In the genomic region with DNA sequence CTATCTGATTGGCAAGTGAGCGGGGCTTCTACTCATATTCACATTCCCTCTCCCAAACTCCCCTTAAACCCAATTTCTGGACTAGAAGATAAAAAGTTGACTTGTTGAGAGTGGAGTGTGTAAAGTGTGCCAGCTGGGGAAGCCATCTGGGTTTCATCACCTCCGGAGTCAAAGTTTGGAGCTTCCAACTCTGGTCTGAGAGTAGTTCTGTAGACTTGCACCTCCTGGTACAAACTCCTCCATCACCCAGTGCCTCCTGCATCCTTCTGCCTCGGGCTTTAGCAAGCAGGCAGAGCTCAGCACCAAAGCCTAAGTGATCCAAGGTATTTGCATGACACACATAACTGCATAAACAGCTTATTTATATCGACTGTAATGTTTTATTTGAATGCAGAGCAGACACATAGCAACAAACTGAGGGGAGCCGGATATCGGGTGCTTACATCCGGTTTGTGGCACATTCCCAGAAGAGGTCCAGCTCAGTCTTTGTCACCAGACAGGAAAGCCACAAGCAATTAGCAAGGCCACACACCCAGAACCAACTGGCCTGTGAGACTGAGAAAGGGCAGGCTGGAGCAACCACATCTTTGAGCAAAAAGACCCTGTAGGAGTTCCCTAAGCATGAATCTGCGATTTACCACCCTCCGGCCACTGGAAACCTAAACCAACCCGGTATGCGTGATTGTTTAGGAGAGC, we compare ENCODE assay signal across 12 mouse cellular contexts.
DNase-seq lines count a peak whose midpoint lies in the region; ATAC-seq and TF ChIP-seq lines count a peak whose summit lies in the region.
"Had no signal": no experiment of that assay in that cellular context is flagged by ENCODE, and none has a peak within 500 bp of the region (broad histone marks: within the 10 kb centered on the region; RNA-seq: fewer than 3 reads in every experiment).

No protein-coding gene starts in this region.

- DNase-seq in forebrain, embryonic 11.5 days (ENCODE audit: low spot score): peak; percentile 54
- no peak for DNase-seq in T-cell, adult 2 months (ENCODE audit: low spot score)
- no peak for DNase-seq in layer of hippocampus, adult 2 months (ENCODE audit: low spot score in 2 of 2)
- DNase-seq in layer of hippocampus, adult 18-20 months (ENCODE audit: low spot score in 2 of 2): no peak
- DNase-seq: cerebellum, adult 2 months; lung, adult 2 months had no signal

- WGBS in forebrain, embryonic 11.5 days: 48% methylated on average over 11 of the region's 11 CpGs
- 46% methylated on average over 11 of the region's 11 CpGs for WGBS in forebrain, embryonic 13.5 days
- 42% methylated on average over 11 of the region's 11 CpGs for WGBS in intestine, embryonic 15.5 days

- no peak overlapping the region for H3K4me2 ChIP-seq in forebrain, embryonic 11.5 days (ENCODE audit: low read depth, low read length, severe bottlenecking)
- H3K4me2 ChIP-seq in forebrain, embryonic 13.5 days: no peak overlapping the region
- H3K4me2 ChIP-seq in intestine, embryonic 15.5 days (replicated peaks): no peak overlapping the region

- no peak for ATAC-seq in forebrain, embryonic 11.5 days (replicated peaks; ENCODE audit: low FRiP score)
- no peak for ATAC-seq in forebrain, embryonic 13.5 days
- ATAC-seq in megakaryocyte, adult 5-6 weeks (ENCODE audit: poor library complexity, severe bottlenecking): no peak
- peak; percentile 28; the same call in 1 of the 2 replicates for ATAC-seq in intestine, embryonic 15.5 days
- ATAC-seq: CD4-positive, CD25-positive, alpha-beta regulatory T cell, adult 4 months; forebrain, embryonic 14.5 days had no signal

- H3K4me3 ChIP-seq in forebrain, embryonic 11.5 days (ENCODE audit: low read depth, low read length): no peak overlapping the region
- no peak overlapping the region for H3K4me3 ChIP-seq in forebrain, embryonic 13.5 days
- peak overlapping the region; percentile 42 for H3K4me3 ChIP-seq in megakaryocyte, embryonic 14.5 days (replicated peaks)
- H3K4me3 ChIP-seq in intestine, embryonic 15.5 days (replicated peaks): no peak overlapping the region
- H3K4me3 ChIP-seq in layer of hippocampus, adult 2 months: no peak overlapping the region

- H3K4me1 ChIP-seq in forebrain, embryonic 11.5 days (replicated peaks; ENCODE audit: control insufficient read depth, insufficient read depth, low read length): peaks cover 7% of the 10 kb centered on the region; the same call in 1 of the 2 replicates
- H3K4me1 ChIP-seq in forebrain, embryonic 13.5 days: peaks cover 3% of the 10 kb centered on the region; the same call in 1 of the 2 replicates
- peaks cover 27% of the 10 kb centered on the region for H3K4me1 ChIP-seq in megakaryocyte, embryonic 14.5 days
- H3K4me1 ChIP-seq in intestine, embryonic 15.5 days (replicated peaks): peaks cover 9% of the 10 kb centered on the region; the same call in 1 of the 2 replicates

- no peaks in the 10 kb centered on the region for H3K27me3 ChIP-seq in forebrain, embryonic 11.5 days (ENCODE audit: control insufficient read depth, insufficient read depth, low read length)
- H3K27me3 ChIP-seq in forebrain, embryonic 13.5 days: no peaks in the 10 kb centered on the region
- peaks cover 18% of the 10 kb centered on the region for H3K27me3 ChIP-seq in megakaryocyte, embryonic 14.5 days (replicated peaks)
- no peaks in the 10 kb centered on the region for H3K27me3 ChIP-seq in intestine, embryonic 15.5 days (replicated peaks)

- no peak overlapping the region for H3K27ac ChIP-seq in forebrain, embryonic 11.5 days (ENCODE audit: low read depth, low read length)
- H3K27ac ChIP-seq in forebrain, embryonic 13.5 days: no peak overlapping the region
- H3K27ac ChIP-seq in intestine, embryonic 15.5 days: peak overlapping the region; percentile 13; the same call in 1 of the 2 replicates
- H3K27ac ChIP-seq in layer of hippocampus, adult 2 months: no peak overlapping the region

- H3K9ac ChIP-seq in forebrain, embryonic 11.5 days (ENCODE audit: low read length): no peak overlapping the region
- no peak overlapping the region for H3K9ac ChIP-seq in forebrain, embryonic 13.5 days
- no peak overlapping the region for H3K9ac ChIP-seq in intestine, embryonic 15.5 days

- H3K36me3 ChIP-seq in forebrain, embryonic 11.5 days (ENCODE audit: control insufficient read depth, insufficient read depth, low read length): no peaks in the 10 kb centered on the region
- no peaks in the 10 kb centered on the region for H3K36me3 ChIP-seq in forebrain, embryonic 13.5 days (ENCODE audit: poor library complexity, severe bottlenecking)
- no peaks in the 10 kb centered on the region for H3K36me3 ChIP-seq in megakaryocyte, embryonic 14.5 days (replicated peaks; ENCODE audit: low read length)
- H3K36me3 ChIP-seq in intestine, embryonic 15.5 days: no peaks in the 10 kb centered on the region

- no peaks in the 10 kb centered on the region for H3K9me3 ChIP-seq in forebrain, embryonic 11.5 days (ENCODE audit: control insufficient read depth, low read length)
- no peaks in the 10 kb centered on the region for H3K9me3 ChIP-seq in forebrain, embryonic 13.5 days (replicated peaks)
- peaks cover 2% of the 10 kb centered on the region; the same call in 1 of the 2 replicates for H3K9me3 ChIP-seq in megakaryocyte, embryonic 14.5 days
- no peaks in the 10 kb centered on the region for H3K9me3 ChIP-seq in intestine, embryonic 15.5 days

- TF ChIP-seq CTCF in layer of hippocampus, adult 2 months (conservative IDR thresholded peaks at IDR 0.05): no peak
